Mouse (Mus musculus): ENCODE measurements around the gene Olfml2b. TPM values are rescaled to one million over a fixed set of nuclear protein-coding genes. Genes with fewer than 3 reads are reported as not detected.

Gene Olfml2b
- polyA plus RNA-seq, 1 experiment from 2014 or later: 11.6 TPM

DNA sequence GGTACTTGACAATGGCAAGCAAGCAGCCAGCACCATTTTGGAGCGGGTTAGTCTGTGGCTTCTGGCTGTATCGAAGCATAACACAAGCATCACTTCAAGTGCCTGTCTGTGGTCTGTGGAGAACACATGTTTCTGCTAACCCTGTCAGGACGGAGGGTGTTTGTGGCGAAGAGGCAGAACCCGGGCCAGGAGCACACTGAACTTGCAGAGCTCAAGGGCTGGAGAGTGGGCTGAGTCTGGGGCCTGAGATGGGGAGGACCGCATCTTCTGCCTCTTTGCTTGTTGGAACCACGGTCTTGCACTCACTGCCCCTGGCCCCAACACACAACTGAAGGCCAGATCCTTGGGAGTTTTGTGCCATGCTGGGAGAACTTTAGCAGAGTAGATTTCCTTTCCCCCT, 34.5 kb upstream of the Olfml2b start:
- no peaks in the 10 kb centered on the region for H3K36me3 ChIP-seq (ENCODE audit: insufficient read depth, low read length)
- H3K4me3 ChIP-seq (replicated peaks; ENCODE audit: low read depth, low read length): no peak overlapping the region
- no peak overlapping the region for H3K4me2 ChIP-seq (ENCODE audit: low read length)
- H3K27me3 ChIP-seq (ENCODE audit: insufficient read depth, low read length): no peaks in the 10 kb centered on the region
- H3K27ac ChIP-seq: no peak overlapping the region
- 72% methylated on average over 7 of the region's 7 CpGs for WGBS
- H3K4me1 ChIP-seq (replicated peaks; ENCODE audit: insufficient read depth, low read length): no peaks in the 10 kb centered on the region
- H3K9ac ChIP-seq (ENCODE audit: low read depth, low read length): no peak overlapping the region
- no peak for TF ChIP-seq CTCF (IDR thresholded peaks at IDR 0.05; ENCODE audit: low read depth)
- DNase-seq (ENCODE audit: low spot score) (no peak), ATAC-seq (replicated peaks; ENCODE audit: low FRiP score, low read depth) (no peak)
- no peaks in the 10 kb centered on the region for H3K9me3 ChIP-seq (replicated peaks; ENCODE audit: low read length)

GRCm38 (mm10) chr1:170610289-170610688, 34.0 kb upstream of the Olfml2b start:
- WGBS: 79% methylated on average over 3 of the region's 3 CpGs
- TF ChIP-seq CTCF (IDR thresholded peaks at IDR 0.05; ENCODE audit: low read depth): no peak
- Histone ChIP-seq H3K4me1 (replicated peaks; ENCODE audit: insufficient read depth, low read length) (no peaks in the 10 kb centered on the region), H3K4me2 (ENCODE audit: low read length) (no peak overlapping the region), H3K27me3 (ENCODE audit: insufficient read depth, low read length) (no peaks in the 10 kb centered on the region), H3K9me3 (replicated peaks; ENCODE audit: low read length) (no peaks in the 10 kb centered on the region), H3K27ac (no peak overlapping the region), H3K36me3 (ENCODE audit: insufficient read depth, low read length) (no peaks in the 10 kb centered on the region), H3K4me3 (replicated peaks; ENCODE audit: low read depth, low read length) (no peak overlapping the region), H3K9ac (ENCODE audit: low read depth, low read length) (no peak overlapping the region)
- ATAC-seq (replicated peaks; ENCODE audit: low FRiP score, low read depth) (no peak), DNase-seq (ENCODE audit: low spot score) (no peak)

DNA sequence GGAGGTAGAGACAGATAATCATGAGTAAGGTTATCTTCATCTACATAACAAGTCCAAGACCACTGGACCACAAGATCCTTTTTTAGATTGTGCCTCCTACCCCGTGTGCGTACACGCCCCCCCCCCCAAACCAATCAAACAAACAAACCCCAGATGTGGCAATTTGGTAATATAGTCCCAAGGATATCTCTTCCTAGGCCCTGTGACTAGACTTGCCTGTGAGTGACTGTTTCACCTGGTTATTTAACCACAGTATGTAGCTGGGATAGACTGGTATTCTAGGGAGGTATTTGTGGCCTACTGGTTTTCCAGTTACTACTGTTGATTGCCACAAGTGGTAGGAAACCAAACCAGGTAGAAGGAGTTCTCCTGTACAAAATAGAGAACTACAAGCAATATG, 33.6 kb upstream of the Olfml2b start:
- 95% methylated on average over 3 of the region's 3 CpGs for WGBS
- DNase-seq (ENCODE audit: low spot score): no peak
- ATAC-seq (replicated peaks; ENCODE audit: low FRiP score, low read depth): no peak

DNA sequence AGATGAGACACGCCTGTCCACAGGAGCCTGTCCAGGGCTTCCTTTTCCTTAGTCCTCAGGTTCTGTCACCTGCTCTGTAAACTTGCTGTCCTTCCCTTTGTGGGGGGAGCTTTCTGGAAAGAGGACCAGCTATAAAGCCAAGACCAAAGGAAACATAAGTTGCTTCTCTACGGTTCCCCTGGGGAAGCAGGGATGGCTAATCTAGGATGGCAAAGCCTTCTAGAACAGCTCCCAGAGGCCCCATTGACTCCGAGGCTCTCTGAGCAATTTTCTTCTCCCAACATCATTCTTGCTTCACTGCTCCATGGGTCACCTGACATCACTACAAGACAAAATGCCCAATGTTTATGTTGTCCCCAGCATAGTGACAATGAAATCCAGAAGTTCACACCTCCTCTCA, 32.7 kb upstream of the Olfml2b start:
- Histone ChIP-seq H3K9me3 (replicated peaks; ENCODE audit: low read length) (no peaks in the 10 kb centered on the region), H3K27me3 (ENCODE audit: insufficient read depth, low read length) (no peaks in the 10 kb centered on the region), H3K9ac (ENCODE audit: low read depth, low read length) (no peak overlapping the region), H3K4me2 (ENCODE audit: low read length) (no peak overlapping the region), H3K4me3 (replicated peaks; ENCODE audit: low read depth, low read length) (no peak overlapping the region), H3K27ac (no peak overlapping the region), H3K4me1 (replicated peaks; ENCODE audit: insufficient read depth, low read length) (no peaks in the 10 kb centered on the region), H3K36me3 (ENCODE audit: insufficient read depth, low read length) (no peaks in the 10 kb centered on the region)
- 84% methylated on average over 3 of the region's 3 CpGs for WGBS
- TF ChIP-seq CTCF (IDR thresholded peaks at IDR 0.05; ENCODE audit: low read depth): no peak
- DNase-seq (ENCODE audit: low spot score) (no peak), ATAC-seq (replicated peaks; ENCODE audit: low FRiP score, low read depth) (no peak)

More for the DNA sequence above, 33.6 kb upstream of the Olfml2b start:
- Histone ChIP-seq H3K27me3 (ENCODE audit: insufficient read depth, low read length) (no peaks in the 10 kb centered on the region), H3K9me3 (replicated peaks; ENCODE audit: low read length) (no peaks in the 10 kb centered on the region), H3K9ac (ENCODE audit: low read depth, low read length) (no peak overlapping the region), H3K4me2 (ENCODE audit: low read length) (no peak overlapping the region), H3K27ac (no peak overlapping the region), H3K36me3 (ENCODE audit: insufficient read depth, low read length) (no peaks in the 10 kb centered on the region), H3K4me3 (replicated peaks; ENCODE audit: low read depth, low read length) (no peak overlapping the region), H3K4me1 (replicated peaks; ENCODE audit: insufficient read depth, low read length) (no peaks in the 10 kb centered on the region)
- TF ChIP-seq CTCF (IDR thresholded peaks at IDR 0.05; ENCODE audit: low read depth): no peak

DNA sequence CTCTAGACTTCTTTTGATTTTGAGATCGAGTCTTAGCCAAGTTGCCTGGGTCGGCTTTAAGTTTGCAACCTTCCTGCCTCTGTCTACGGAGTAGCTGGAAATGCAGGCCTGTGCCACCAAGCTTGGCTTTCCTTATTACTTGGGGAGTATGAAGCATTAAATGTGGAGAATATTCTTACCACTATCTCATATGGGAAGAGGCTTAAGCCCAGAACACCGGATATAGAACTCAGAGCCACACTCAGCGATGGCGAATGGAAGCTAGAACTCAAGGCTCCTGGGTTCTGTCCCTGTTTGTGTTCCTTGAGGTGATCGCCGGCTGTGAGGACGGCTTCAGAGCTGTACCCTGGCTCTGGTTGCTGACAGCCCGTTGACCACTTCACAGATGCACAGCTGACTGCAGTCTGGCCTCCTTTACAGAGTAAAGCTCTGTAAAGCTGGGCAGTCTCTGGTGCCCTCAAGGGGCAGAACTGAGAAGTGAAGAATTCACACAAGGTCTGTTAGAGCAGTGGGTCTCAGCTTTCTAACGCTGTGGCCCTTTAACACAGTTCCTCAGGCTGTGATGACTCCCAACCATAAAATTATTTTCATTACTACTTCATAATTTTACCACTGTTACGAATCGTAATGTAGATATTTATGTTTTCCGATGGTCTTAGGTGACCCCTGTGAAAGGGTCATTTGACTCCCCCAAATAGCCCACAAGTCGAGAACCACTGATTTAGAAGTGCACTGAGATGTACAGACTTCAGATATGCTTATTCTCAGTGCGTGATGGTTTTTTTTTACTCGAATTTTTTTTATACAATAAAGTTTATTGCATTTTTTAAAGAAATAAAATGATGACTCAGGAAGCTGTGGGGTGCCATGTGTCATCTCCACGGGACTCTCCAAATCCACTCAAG, 31.1 kb upstream of the Olfml2b start:
- TF ChIP-seq CTCF (IDR thresholded peaks at IDR 0.05; ENCODE audit: low read depth): peak; percentile 94
- DNase-seq (ENCODE audit: low spot score) (peak; percentile 86), ATAC-seq (replicated peaks; ENCODE audit: low FRiP score, low read depth) (peak; percentile 89)
- Histone ChIP-seq H3K4me1 (replicated peaks; ENCODE audit: insufficient read depth, low read length) (no peaks in the 10 kb centered on the region), H3K4me2 (ENCODE audit: low read length) (no peak overlapping the region), H3K9ac (ENCODE audit: low read depth, low read length) (no peak overlapping the region), H3K9me3 (replicated peaks; ENCODE audit: low read length) (no peaks in the 10 kb centered on the region), H3K27ac (no peak overlapping the region), H3K4me3 (replicated peaks; ENCODE audit: low read depth, low read length) (no peak overlapping the region), H3K36me3 (ENCODE audit: insufficient read depth, low read length) (no peaks in the 10 kb centered on the region), H3K27me3 (ENCODE audit: insufficient read depth, low read length) (no peaks in the 10 kb centered on the region)
- 53% methylated on average over 18 of the region's 18 CpGs for WGBS

GRCm38 (mm10) chr1:170619686-170620374, 24.5 kb upstream of the Olfml2b start:
- no peak for ATAC-seq (replicated peaks; ENCODE audit: low FRiP score, low read depth)
- H3K9ac ChIP-seq (ENCODE audit: low read depth, low read length): no peak overlapping the region
- no peak for DNase-seq (ENCODE audit: low spot score)
- no peak overlapping the region for H3K4me3 ChIP-seq (replicated peaks; ENCODE audit: low read depth, low read length)
- no peak overlapping the region for H3K4me2 ChIP-seq (ENCODE audit: low read length)
- H3K36me3 ChIP-seq (ENCODE audit: insufficient read depth, low read length): no peaks in the 10 kb centered on the region
- H3K27ac ChIP-seq: no peak overlapping the region
- no peak for TF ChIP-seq CTCF (IDR thresholded peaks at IDR 0.05; ENCODE audit: low read depth)
- no peaks in the 10 kb centered on the region for H3K9me3 ChIP-seq (replicated peaks; ENCODE audit: low read length)
- 92% methylated on average over 2 of the region's 2 CpGs for WGBS
- H3K4me1 ChIP-seq (replicated peaks; ENCODE audit: insufficient read depth, low read length): no peaks in the 10 kb centered on the region
- H3K27me3 ChIP-seq (ENCODE audit: insufficient read depth, low read length): no peaks in the 10 kb centered on the region
